Mouse (Mus musculus): ENCODE results near the gene Smagp.

DNA sequence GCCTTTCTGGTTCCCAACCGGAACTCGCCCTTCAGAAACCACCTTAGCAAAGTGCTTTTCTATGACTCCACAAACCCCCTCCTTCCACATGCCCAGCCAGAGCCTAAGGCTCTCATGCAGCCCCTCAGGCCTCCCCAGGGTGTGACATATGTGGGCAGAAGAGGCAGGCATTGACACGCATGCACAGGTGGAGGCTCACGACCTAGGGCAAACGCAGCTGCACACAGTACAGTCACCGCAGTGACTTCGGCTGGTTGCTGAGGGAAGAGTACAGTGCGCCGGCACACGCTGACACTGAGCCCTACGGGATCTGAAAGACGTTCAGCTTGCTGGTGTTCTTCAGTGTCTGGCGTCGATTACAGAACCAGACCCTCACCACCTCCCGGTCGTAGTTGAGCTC, 58.8 kb downstream of the Smagp start:
- TF ChIP-seq POLR2A (IDR thresholded peaks at IDR 0.05; ENCODE audit: insufficient read depth, low read depth, low read length) (no peak), CTCF (IDR thresholded peaks at IDR 0.05) (no peak), EP300 (IDR thresholded peaks at IDR 0.05; ENCODE audit: insufficient read depth, low read depth, low read length) (no peak)
